Mouse (Mus musculus): Measurements from ENCODE around the gene Atp5h.
"Not testable (repeated sequence)": the region's sequence is repeated elsewhere in the genome, so short reads cannot be mapped to it uniquely, and the experiment has no call there.

The Atp5h gene

GRCm38 (mm10) chr11:115419531-115420237, at the start of gene Atp5h, which contains the start of gene Kctd2:
Atp5h (minus strand) TSS chr11:115419962.
Kctd2 (plus strand) TSS chr11:115420128.
- peak; percentile 97 for DNase-seq (ENCODE audit: low spot score)

GRCm38 (mm10) chr11:115467217-115467618, 47.5 kb upstream of the Atp5h start:
- no peak for DNase-seq (ENCODE audit: low spot score)

GRCm38 (mm10) chr11:115464851-115465250, 45.1 kb upstream of the Atp5h start:
- DNase-seq (ENCODE audit: low spot score), result no peak

- no peak for DNase-seq (ENCODE audit: low spot score)
Observed at GRCm38 (mm10) chr11:115463397-115463796, 43.6 kb upstream of the Atp5h start.

- DNase-seq (ENCODE audit: low spot score), result no peak
Observed at GRCm38 (mm10) chr11:115462243-115462891, 42.6 kb upstream of the Atp5h start, which contains the start of gene Slc16a5. Slc16a5 (plus strand) TSS chr11:115462474.

- no peak for DNase-seq (ENCODE audit: low spot score)
Observed at GRCm38 (mm10) chr11:115461846-115462242, 42.1 kb upstream of the Atp5h start.

GRCm38 (mm10) chr11:115460976-115461375, 41.2 kb upstream of the Atp5h start:
- no peak for DNase-seq (ENCODE audit: low spot score)

- DNase-seq (ENCODE audit: low spot score), result no peak
Observed at GRCm38 (mm10) chr11:115457405-115457804, 37.6 kb upstream of the Atp5h start.

- no peak for DNase-seq (ENCODE audit: low spot score)
Observed at GRCm38 (mm10) chr11:115456182-115456581, 36.4 kb upstream of the Atp5h start.

- no peak for DNase-seq (ENCODE audit: low spot score)
Observed at GRCm38 (mm10) chr11:115455619-115456018, 35.9 kb upstream of the Atp5h start.

GRCm38 (mm10) chr11:115454822-115455221, 35.1 kb upstream of the Atp5h start:
- DNase-seq (ENCODE audit: low spot score), result not testable (repeated sequence)

- DNase-seq (ENCODE audit: low spot score), result no peak
Observed at GRCm38 (mm10) chr11:115453306-115453705, 33.5 kb upstream of the Atp5h start.

- no peak for DNase-seq (ENCODE audit: low spot score)
Observed at GRCm38 (mm10) chr11:115452281-115452860, 32.6 kb upstream of the Atp5h start.

GRCm38 (mm10) chr11:115451781-115452241, 32.0 kb upstream of the Atp5h start:
- no peak for DNase-seq (ENCODE audit: low spot score)

GRCm38 (mm10) chr11:115450176-115450575, 30.4 kb upstream of the Atp5h start:
- DNase-seq (ENCODE audit: low spot score), result no peak

GRCm38 (mm10) chr11:115448998-115449397, 29.2 kb upstream of the Atp5h start:
- DNase-seq (ENCODE audit: low spot score), result no peak

GRCm38 (mm10) chr11:115448075-115448474, 28.3 kb upstream of the Atp5h start:
- no peak for DNase-seq (ENCODE audit: low spot score)

- no peak for DNase-seq (ENCODE audit: low spot score)
Observed at GRCm38 (mm10) chr11:115447321-115447885, 27.6 kb upstream of the Atp5h start.

GRCm38 (mm10) chr11:115446906-115447305, 27.1 kb upstream of the Atp5h start:
- no peak for DNase-seq (ENCODE audit: low spot score)

GRCm38 (mm10) chr11:115441417-115441816, 21.7 kb upstream of the Atp5h start:
- no peak for DNase-seq (ENCODE audit: low spot score)

GRCm38 (mm10) chr11:115439906-115440595, 20.3 kb upstream of the Atp5h start, which contains the start of gene Trim80:
Trim80 (plus strand) TSS chr11:115440545.
- no peak for DNase-seq (ENCODE audit: low spot score)

GRCm38 (mm10) chr11:115439326-115439725, 19.6 kb upstream of the Atp5h start:
- no peak for DNase-seq (ENCODE audit: low spot score)

Measured in lung, postnatal 25 days (tissue).